Mouse (Mus musculus): Measurements from ENCODE around the gene Daw1. TPM values are rescaled to one million over a fixed set of nuclear protein-coding genes. Genes with fewer than 3 reads are reported as not detected.

Daw1 gene
- polyA plus RNA-seq, 1 experiment, result not detected

DNA sequence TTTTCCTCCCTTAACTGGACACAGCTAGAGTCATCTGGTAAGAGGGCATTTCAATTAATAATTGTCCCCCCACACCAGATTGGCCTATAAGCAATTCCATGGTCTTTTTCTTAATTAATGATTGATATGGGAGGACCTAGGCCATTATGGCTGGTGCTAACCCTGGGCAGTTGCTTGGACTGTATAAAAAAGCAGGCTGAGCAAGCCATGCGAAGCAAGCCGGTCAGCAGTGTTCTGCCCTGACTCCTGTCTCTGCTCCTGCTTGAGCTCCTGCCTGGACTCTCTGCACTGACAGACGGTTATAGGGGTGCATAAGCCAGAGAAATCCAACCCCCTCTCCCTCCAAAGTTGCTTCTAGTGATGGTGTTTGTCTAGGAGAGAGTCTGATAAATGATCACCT lies 2.1 kb downstream of the Daw1 start:
- TF ChIP-seq GATA1 (IDR thresholded peaks at IDR 0.05; ENCODE audit: low read length), result no peak

DNA sequence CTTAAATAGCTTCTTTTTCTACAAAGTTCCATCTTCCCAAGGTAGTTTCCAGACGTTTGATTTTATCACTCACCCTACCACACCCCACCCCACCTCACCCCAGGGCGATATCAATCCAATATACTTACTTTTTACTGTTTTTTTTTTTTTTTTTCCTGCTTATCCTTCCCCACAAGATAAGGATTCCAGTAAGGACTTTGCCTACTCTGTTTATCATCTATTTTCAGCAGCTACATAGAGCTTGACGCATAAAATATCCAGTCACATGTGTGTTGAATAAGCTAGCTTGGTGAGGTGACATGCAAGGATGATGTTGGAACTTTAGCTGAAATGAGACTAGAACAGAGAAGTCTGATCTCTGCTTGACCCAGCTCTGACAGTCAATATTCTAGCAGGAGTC lies 4.5 kb downstream of the Daw1 start:
- TF ChIP-seq GATA1 (IDR thresholded peaks at IDR 0.05; ENCODE audit: low read length), result no peak

DNA sequence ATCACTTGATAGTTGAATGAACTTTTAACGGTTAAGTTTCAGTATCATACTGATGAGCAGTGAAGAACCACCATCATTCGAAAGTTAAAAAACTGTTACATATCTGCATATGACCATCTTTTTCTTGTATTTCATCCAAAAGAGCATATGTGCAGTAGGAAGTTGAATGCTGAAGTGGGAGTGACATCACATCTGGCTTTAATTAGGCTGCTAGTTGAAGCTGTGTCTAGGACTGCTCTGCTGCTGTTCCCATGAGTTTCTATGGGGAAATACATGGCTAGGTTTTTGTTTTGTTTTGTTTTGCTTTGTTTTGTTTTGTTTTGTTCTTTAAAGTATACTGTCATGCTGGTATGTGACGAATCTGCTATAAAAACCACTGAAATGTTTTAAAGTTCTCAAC lies 9.6 kb downstream of the Daw1 start:
- no peak for TF ChIP-seq GATA1 (IDR thresholded peaks at IDR 0.05; ENCODE audit: low read length)

DNA sequence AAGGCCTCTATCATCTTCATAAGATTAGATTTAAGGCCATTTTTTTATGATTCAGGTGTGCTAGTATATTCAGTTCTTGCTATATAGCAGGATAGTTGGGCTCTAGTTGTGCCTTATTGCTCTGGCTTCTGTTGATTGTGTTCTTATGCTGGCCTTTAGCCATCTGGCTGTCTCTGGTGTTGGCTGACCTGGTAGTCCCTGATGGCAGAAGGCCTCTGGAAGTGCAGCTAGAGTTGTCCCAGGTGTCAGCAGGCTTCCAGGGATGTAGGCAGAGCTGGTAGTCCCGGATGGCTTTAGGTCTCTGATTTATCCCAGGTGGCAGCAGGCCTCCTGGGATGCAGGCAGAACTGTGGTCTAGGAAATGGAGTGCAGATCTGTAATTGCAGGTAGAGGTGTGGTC lies 16.4 kb downstream of the Daw1 start:
- no peak for TF ChIP-seq GATA1 (IDR thresholded peaks at IDR 0.05; ENCODE audit: low read length)

DNA sequence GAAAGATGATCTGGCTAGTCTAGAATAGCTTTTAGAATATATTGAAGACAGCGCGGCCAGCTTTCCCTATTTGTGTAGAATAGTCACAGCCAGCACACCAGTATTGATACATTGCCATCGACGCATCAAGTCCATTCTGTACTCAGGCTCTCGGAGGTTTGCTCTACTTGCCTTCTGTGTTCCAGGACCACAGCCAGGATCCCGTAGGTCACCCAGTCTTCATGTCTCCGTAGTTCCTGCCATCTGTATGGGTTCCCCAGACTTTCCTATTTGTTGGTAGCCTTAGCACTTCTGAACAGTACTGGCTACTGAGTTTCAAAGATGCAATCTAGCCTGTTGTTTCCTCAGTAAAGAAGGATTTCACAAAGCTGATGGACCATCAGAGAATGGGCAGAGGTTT lies 20.0 kb downstream of the Daw1 start:
- TF ChIP-seq GATA1 (IDR thresholded peaks at IDR 0.05; ENCODE audit: low read length), result no peak

DNA sequence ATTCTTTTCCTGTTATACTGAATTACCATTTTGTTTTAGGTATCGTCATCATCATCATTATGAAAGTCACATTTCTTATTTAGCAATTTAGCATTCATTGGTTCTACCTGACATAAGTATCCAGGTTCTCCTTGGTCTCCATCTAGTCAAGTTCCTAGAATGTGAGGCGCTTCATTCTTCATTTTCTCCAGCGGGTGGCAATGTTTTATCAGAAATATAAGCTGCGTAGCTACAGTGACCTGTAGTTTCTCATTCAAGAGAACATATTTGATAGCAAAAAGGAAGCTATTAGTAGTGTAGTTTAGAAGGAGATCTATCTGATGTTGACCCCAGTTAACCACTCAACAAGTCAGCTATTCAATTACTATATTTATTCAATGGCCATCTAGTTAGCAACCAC lies 21.9 kb downstream of the Daw1 start:
- TF ChIP-seq GATA1 (IDR thresholded peaks at IDR 0.05; ENCODE audit: low read length), result no peak

DNA sequence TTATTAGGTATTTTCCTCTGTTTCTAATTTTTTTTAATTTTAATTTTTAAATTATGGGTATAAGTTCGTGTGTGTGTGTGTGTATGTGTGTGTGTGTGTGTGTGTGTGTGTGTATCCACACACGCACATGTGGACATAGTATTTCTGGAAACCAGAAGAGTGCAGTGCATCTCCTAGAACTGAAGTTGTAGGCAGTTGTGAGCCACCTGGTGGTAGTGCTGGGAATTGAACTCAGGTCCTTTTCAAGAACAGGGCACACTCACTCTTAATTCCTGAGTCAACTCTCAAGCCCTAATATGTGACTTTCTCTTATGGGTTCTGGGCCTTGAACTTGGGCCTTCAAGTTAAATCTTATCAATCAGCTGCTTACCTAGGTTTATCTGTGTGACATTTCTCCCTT lies 27.6 kb downstream of the Daw1 start:
- no peak for TF ChIP-seq GATA1 (IDR thresholded peaks at IDR 0.05; ENCODE audit: low read length)

DNA sequence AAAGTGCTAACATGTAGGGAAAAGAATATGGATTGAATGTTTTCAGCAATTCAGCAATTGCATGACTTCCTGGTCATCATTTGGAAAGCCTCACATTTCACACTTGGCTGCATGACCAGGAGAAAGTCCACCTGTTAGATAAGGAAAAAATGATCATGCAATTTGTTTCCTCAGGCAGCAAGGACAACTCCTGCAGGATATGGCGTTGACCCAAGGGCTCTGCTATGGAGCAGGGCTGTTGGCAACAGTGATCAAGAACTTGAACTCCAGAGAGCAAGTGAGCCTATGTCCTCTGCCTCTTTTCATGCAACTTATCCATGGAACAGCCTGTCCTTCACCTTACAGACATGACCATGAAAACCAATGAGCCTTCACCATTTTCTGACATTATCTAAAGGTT lies 50.4 kb downstream of the Daw1 start:
- TF ChIP-seq GATA1 (IDR thresholded peaks at IDR 0.05; ENCODE audit: low read length), result no peak

DNA sequence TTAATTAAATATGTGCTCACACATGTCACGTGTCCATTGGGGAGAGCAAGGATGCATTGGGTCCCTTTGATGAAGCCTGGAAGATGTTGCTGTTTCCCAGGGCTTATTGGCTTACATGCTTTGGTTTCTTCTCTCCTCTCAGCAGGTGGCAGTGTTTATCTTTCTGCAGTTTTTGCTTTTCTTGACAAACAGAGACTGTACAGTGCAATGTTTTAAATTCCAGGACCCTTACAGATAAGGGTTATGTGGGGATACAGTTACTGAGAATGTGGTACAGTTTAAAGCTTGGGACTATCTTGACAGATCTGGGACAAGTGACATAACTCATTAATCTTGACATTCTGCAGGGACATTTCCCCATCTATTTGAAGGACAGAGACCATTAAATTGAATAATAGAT lies 58.7 kb downstream of the Daw1 start:
- TF ChIP-seq GATA1 (IDR thresholded peaks at IDR 0.05; ENCODE audit: low read length), result no peak

DNA sequence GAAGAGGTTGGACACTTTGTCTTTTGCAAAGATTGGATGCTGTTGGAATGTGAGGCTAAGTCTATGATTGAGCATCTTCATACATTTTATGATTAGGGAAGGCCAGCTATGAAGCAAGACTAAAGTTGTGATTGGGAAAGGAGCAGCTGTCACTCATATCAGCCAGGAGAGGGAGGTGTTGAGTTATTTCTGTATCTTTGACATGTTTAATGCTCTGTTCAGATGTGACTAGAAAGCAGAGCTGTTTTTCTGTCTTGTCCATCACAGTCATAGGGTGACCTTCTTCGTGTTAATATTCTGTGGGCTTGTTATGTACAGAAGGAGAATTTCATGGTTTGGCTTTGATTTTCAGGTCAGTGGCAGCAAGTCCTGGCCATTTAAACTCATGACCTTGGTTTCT lies 63.5 kb downstream of the Daw1 start:
- no peak for TF ChIP-seq GATA1 (IDR thresholded peaks at IDR 0.05; ENCODE audit: low read length)

DNA sequence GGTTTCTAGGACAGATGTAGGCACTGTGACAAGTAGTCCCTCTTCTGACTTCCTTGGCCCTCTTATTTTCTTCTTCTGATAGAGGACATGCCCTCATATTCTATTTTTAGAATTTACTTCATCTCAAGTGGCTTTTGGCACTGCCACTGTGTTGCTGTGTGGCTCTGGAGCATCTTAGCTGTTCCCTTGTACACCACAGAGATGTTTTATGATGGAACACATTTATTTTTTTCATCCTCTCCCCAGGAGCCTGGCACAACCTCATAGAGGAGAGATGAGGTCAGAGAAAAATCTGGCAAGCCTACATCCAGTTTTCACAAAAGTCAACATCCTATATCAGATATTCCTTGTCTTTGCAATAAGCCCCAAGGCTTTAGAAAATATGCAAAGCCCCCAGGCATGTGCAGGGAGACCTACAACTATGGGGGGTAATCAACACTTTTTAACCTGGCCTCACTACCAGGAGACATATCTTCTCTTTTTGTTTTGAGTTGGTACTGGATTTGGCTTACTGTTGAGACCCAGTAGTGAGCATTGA lies 64.9 kb downstream of the Daw1 start:
- TF ChIP-seq GATA1 (IDR thresholded peaks at IDR 0.05; ENCODE audit: low read length), result no peak

DNA sequence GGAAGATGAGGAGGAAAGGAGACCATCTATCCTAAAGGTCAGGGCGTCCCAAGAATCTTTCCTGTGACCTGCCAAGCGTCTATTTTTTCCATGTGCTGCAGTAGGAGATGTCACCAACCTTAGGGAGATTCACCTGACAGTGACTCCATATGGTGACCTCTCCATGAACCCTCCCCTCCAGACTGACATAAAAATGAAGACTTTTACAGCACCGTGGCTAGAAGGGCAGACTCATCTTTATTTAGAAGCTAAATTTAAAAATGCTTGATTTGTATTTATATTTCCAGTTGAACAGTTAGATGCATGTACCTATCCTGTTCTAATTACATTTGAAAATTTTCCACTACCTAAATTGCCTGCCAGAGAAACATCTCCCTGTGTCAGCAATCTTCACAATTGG lies 68.4 kb downstream of the Daw1 start:
- no peak for TF ChIP-seq GATA1 (IDR thresholded peaks at IDR 0.05; ENCODE audit: low read length)

DNA sequence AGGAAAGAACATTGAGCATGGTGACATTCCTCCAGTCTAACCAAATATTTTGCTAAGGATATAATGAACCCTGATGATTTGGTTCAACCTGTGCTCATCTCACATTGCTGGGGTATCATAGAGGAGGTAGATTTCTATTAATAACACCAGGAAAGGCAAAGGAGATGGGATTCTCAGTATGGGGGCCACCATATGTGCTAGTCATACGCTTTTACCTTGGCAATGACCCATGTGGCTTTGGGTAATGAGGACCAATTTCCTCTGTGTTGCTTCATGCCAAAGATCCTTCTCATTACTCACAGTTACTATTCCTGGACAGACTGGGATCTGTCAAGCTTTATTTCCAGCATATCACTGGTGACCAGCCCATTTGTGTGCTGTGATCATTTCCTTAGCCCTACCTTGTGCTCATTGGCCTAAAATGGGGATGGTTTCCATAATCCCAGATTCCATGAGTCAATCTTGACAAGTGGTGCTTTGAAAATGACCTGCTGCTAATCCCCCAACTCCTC lies 88.7 kb downstream of the Daw1 start:
- no peak for TF ChIP-seq GATA1 (IDR thresholded peaks at IDR 0.05; ENCODE audit: low read length)

DNA sequence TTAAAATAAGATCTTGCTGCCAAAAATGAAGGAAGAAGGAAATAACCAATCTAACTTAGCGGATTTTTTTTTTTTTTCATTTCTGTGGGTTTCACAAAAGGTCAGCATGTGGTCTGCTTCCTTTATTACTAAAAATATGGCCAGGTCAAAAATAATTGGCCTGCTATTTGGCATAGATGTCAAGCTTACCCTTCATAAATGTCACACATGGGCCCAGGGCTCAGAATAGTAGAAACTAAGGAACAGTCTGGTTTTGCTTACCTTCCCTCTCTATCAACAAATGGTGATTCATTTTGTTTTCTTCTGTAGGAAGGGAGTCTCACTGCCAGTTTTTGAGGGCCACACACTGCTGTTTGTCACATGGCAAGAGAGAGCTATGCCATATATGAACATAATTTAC lies 92.2 kb downstream of the Daw1 start:
- TF ChIP-seq GATA1 (IDR thresholded peaks at IDR 0.05; ENCODE audit: low read length), result no peak

Other genes starting within 250 kb of the Daw1 start
- gene A030005L19Rik, start 246.4 kb upstream of the Daw1 start, polyA plus RNA-seq (2012), result 0.13 and 0.15 TPM in 2 replicates
- not detected in 2 replicates for gene A030014E15Rik, start 234.8 kb upstream of the Daw1 start, polyA plus RNA-seq (2012)
- gene Gm6217, start 228.4 kb upstream of the Daw1 start, polyA plus RNA-seq (2012), result not detected in 2 replicates
- gene A030003K21Rik, start 216.4 kb upstream of the Daw1 start, polyA plus RNA-seq (2012), result not detected in 2 replicates
- gene Gm7544, start 203.7 kb upstream of the Daw1 start, polyA plus RNA-seq (2012), result not detected in 2 replicates
- gene Gm47955, start 199.5 kb upstream of the Daw1 start, polyA plus RNA-seq (2012), result not detected in 2 replicates
- gene Gm47959, start 159.2 kb upstream of the Daw1 start, polyA plus RNA-seq (2012), result not detected in 2 replicates
- not detected in 2 replicates for gene Slc19a3, start 121.3 kb upstream of the Daw1 start, polyA plus RNA-seq (2012)
- gene Krtap28-10, start 117.3 kb upstream of the Daw1 start, polyA plus RNA-seq (2012), result not detected in 2 replicates
- not detected in 2 replicates for gene Gm47969, start 114.8 kb upstream of the Daw1 start, polyA plus RNA-seq (2012)
- gene A030005K14Rik, start 100.4 kb upstream of the Daw1 start, polyA plus RNA-seq (2012), result not detected in 2 replicates
- gene Krtap28-13, start 98.8 kb upstream of the Daw1 start, polyA plus RNA-seq (2012), result not detected in 2 replicates
- not detected in 2 replicates for gene Ccl20, start 43.0 kb upstream of the Daw1 start, polyA plus RNA-seq (2012)
- gene Sphkap, start 248.4 kb downstream of the Daw1 start, polyA plus RNA-seq (2012), result not detected in 2 replicates

All from G1E-ER4 (cell line).